21 mouse cellular contexts compared by ENCODE assay signal in the genomic region with DNA sequence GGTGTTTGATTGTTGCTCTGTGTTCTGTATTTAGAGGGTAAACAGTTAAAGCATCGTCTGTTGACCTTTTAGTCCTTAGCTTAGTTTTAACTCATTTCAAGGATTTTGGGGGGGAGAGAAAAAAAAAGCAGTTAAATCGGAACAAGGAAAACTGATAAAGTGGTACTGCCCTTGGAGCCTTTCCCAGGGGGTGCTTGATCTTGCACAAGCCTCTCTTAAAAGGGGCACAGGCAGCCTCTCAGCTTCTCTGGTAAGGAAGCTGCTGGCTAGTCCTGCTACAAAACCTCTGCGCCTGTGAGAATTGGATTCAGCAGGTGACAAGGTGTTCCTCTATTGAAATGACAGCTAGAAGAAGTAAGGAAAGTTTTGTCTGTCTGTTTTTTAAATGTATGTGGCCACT. TPM values are rescaled to one million over a fixed set of nuclear protein-coding genes. Genes with fewer than 3 reads are reported as not detected.
"Had no signal": no experiment of that assay in that cellular context is flagged by ENCODE, and none has a peak within 500 bp of the region (broad histone marks: within the 10 kb centered on the region; RNA-seq: fewer than 3 reads in every experiment).

No protein-coding gene starts in this region.

- H3K4me3 ChIP-seq: left cerebral cortex, adult 2 months; limb, embryonic 10.5 days; liver, embryonic 15.5 days; lung, embryonic 15.5 days; midbrain, embryonic 10.5 days; myocyte; neural tube, embryonic 15.5 days had no signal

- H3K9ac ChIP-seq: liver, embryonic 15.5 days; lung, embryonic 15.5 days; neural tube, embryonic 15.5 days had no signal

- DNase-seq: midbrain, embryonic 14.5 days; retina, postnatal 1 day; right cerebral cortex, postnatal 4 days; thymus, postnatal 4 days had no signal

- H3K9me3 ChIP-seq: limb, embryonic 10.5 days; liver, embryonic 15.5 days; lung, embryonic 15.5 days; midbrain, embryonic 10.5 days; neural tube, embryonic 15.5 days had no signal

- H3K36me3 ChIP-seq: limb, embryonic 10.5 days; liver, embryonic 15.5 days; lung, embryonic 15.5 days; midbrain, embryonic 10.5 days; neural tube, embryonic 15.5 days had no signal

- H3K27me3 ChIP-seq: liver, embryonic 15.5 days; lung, embryonic 15.5 days; neural tube, embryonic 15.5 days had no signal

- H3K4me2 ChIP-seq: liver, embryonic 11.5 days; liver, embryonic 15.5 days; lung, embryonic 15.5 days; neural tube, embryonic 15.5 days had no signal

- H3K4me1 ChIP-seq: lung, embryonic 15.5 days; midbrain, embryonic 10.5 days; neural tube, embryonic 15.5 days had no signal

- ATAC-seq: intestine, embryonic 16.5 days had no signal

- H3K27ac ChIP-seq: left cerebral cortex, adult 2 months; limb, embryonic 10.5 days; liver, embryonic 15.5 days; lung, embryonic 15.5 days; midbrain, embryonic 10.5 days; neural tube, embryonic 15.5 days; stomach, postnatal 0 days had no signal

RNA-seq across cellular contexts. Expression of gene Gm813, which starts 5.6 kb away (rescaled TPM):
- total RNA-seq: layer of hippocampus, postnatal 25 days; left cerebral cortex, adult 2 months; left cerebral cortex, postnatal 14 days; megakaryocyte, adult 5-6 weeks had no signal
- polyA plus RNA-seq: intestine, embryonic 16.5 days; kidney, embryonic 14.5 days; limb, embryonic 10.5 days; limb, embryonic 14.5 days; liver, embryonic 11.5 days; liver, embryonic 15.5 days; lung, embryonic 15.5 days; midbrain, embryonic 10.5 days; midbrain, embryonic 14.5 days; myocyte; neural tube, embryonic 11.5 days; neural tube, embryonic 15.5 days; spleen, adult 2 months; stomach, postnatal 0 days had no signal

RNA-seq across cellular contexts. Expression of gene E330017A01Rik, which starts 16.2 kb away (rescaled TPM):
- total RNA-seq: layer of hippocampus, postnatal 25 days; left cerebral cortex, adult 2 months; left cerebral cortex, postnatal 14 days; megakaryocyte, adult 5-6 weeks had no signal
- polyA plus RNA-seq: intestine, embryonic 16.5 days; limb, embryonic 10.5 days; limb, embryonic 14.5 days; liver, embryonic 11.5 days; liver, embryonic 15.5 days; lung, embryonic 15.5 days; midbrain, embryonic 10.5 days; midbrain, embryonic 14.5 days; myocyte; neural tube, embryonic 11.5 days; neural tube, embryonic 15.5 days; spleen, adult 2 months; stomach, postnatal 0 days had no signal
